Mouse (Mus musculus) forebrain, embryonic 15.5 days (tissue): ENCODE results near the gene Sh2b2. TPM values are rescaled to one million over a fixed set of nuclear protein-coding genes. Genes with fewer than 3 reads are reported as not detected.

Experiments
- ATAC-seq: fragments of 200-750 bp; cut with Nextera tagmentation; replicated peaks from 2 replicates; pipeline ENCODE4 v1.8.0; 2017; ENCODE audit warnings: mild to moderate bottlenecking, moderate TSS enrichment, moderate library complexity
- H3K27ac ChIP-seq: fragments of 300-500 bp; sonication (generic); replicated peaks from 2 replicates; pipeline ENCODE4 v1.5.1; 2015; ENCODE audit warnings: mild to moderate bottlenecking, inconsistent platforms
- H3K27me3 ChIP-seq: fragments of 300-500 bp; sonication (generic); 2 replicates; pipeline ENCODE4 v1.6.1; 2015; ENCODE audit warnings: inconsistent platforms
- H3K36me3 ChIP-seq: fragments of 300-500 bp; sonication (generic); 2 replicates; pipeline ENCODE4 v1.6.1; 2015; ENCODE audit warnings: mild to moderate bottlenecking, inconsistent platforms
- H3K4me1 ChIP-seq: fragments of 300-500 bp; sonication (generic); 2 replicates; pipeline ENCODE4 v1.6.1; 2015; ENCODE audit warnings: inconsistent platforms
- H3K4me2 ChIP-seq: fragments of 300-500 bp; sonication (generic); replicated peaks from 2 replicates; pipeline ENCODE4 v1.6.1; 2015; ENCODE audit warnings: mild to moderate bottlenecking, inconsistent platforms
- H3K4me3 ChIP-seq: fragments of 300-500 bp; sonication (generic); 2 replicates; pipeline ENCODE4 v1.5.1; 2015; ENCODE audit warnings: mild to moderate bottlenecking, inconsistent platforms
- H3K9ac ChIP-seq: fragments of 300-500 bp; sonication (generic); replicated peaks from 2 replicates; pipeline ENCODE4 v1.6.1; 2015; ENCODE audit warnings: mild to moderate bottlenecking, inconsistent platforms
- H3K9me3 ChIP-seq: fragments of 300-500 bp; sonication (generic); 2 replicates; pipeline ENCODE4 v1.6.1; 2016; ENCODE audit warnings: inconsistent platforms
- WGBS: fragments of 180-500 bp; shearing (Covaris S2); methylation state at CpG from one replicate; pipeline ENCODE4 v1.1.7; 2015; ENCODE audit warnings: mixed read lengths; 5-methylcytosine and 5-hydroxymethylcytosine counted together
- polyA plus RNA-seq: library from polyadenylated mRNA; unstranded; fragments of >200 nt; fragmentation: Nextera tagmentation; extraction: Ambion mirVana; gene quantifications from 2 replicates; pipeline ENCODE4 v1.2.1, GENCODE M21; 2015

Sh2b2 gene
- polyA plus RNA-seq, 1 experiment from 2014 or later: 30.0 TPM

GRCm38 (mm10) chr5:136263342-136263741, 17.0 kb upstream of the Sh2b2 start:
- 75% methylated on average over 4 of the region's 4 CpGs for WGBS
- no peak overlapping the region for H3K4me3 ChIP-seq
- H3K9me3 ChIP-seq: no peaks in the 10 kb centered on the region
- no peak for ATAC-seq
- no peak overlapping the region for H3K9ac ChIP-seq
- no peak overlapping the region for H3K27ac ChIP-seq
- no peak overlapping the region for H3K4me2 ChIP-seq
- H3K36me3 ChIP-seq: no peaks in the 10 kb centered on the region
- no peaks in the 10 kb centered on the region for H3K27me3 ChIP-seq
- H3K4me1 ChIP-seq: no peaks in the 10 kb centered on the region

GRCm38 (mm10) chr5:136258919-136259318, 12.6 kb upstream of the Sh2b2 start:
- ATAC-seq: peak; percentile 48
- 33% methylated on average over 6 of the region's 6 CpGs for WGBS

GRCm38 (mm10) chr5:136252899-136253298, 6.5 kb upstream of the Sh2b2 start:
- no peaks in the 10 kb centered on the region for H3K4me1 ChIP-seq
- no peak overlapping the region for H3K4me2 ChIP-seq
- no peak overlapping the region for H3K4me3 ChIP-seq
- no peaks in the 10 kb centered on the region for H3K27me3 ChIP-seq
- peaks cover 4% of the 10 kb centered on the region; the same call in 1 of the 2 replicates for H3K36me3 ChIP-seq
- no peak overlapping the region for H3K27ac ChIP-seq
- WGBS: 11% methylated on average over 17 of the region's 17 CpGs
- H3K9ac ChIP-seq: no peak overlapping the region
- no peaks in the 10 kb centered on the region for H3K9me3 ChIP-seq
- peak; percentile 68 for ATAC-seq

More at GRCm38 (mm10) chr5:136258919-136259318, 12.6 kb upstream of the Sh2b2 start:
- H3K4me2 ChIP-seq: no peak overlapping the region
- H3K9me3 ChIP-seq: no peaks in the 10 kb centered on the region
- no peak overlapping the region for H3K4me3 ChIP-seq
- no peaks in the 10 kb centered on the region for H3K27me3 ChIP-seq
- no peaks in the 10 kb centered on the region; the same call in 1 of the 2 replicates for H3K36me3 ChIP-seq
- no peak overlapping the region for H3K27ac ChIP-seq
- no peaks in the 10 kb centered on the region for H3K4me1 ChIP-seq
- H3K9ac ChIP-seq: no peak overlapping the region

- Histone ChIP-seq H3K27ac (no peak overlapping the region), H3K4me3 (no peak overlapping the region), H3K4me1 (no peaks in the 10 kb centered on the region), H3K4me2 (no peak overlapping the region), H3K9ac (no peak overlapping the region), H3K9me3 (no peaks in the 10 kb centered on the region), H3K27me3 (no peaks in the 10 kb centered on the region), H3K36me3 (peaks cover 4% of the 10 kb centered on the region; the same call in 1 of the 2 replicates)
- ATAC-seq: no peak
- 45% methylated on average over 7 of the region's 7 CpGs for WGBS
Observed at GRCm38 (mm10) chr5:136251004-136251403, 4.6 kb upstream of the Sh2b2 start.

- Histone ChIP-seq H3K36me3 (0 out of 2 replicates have a peak, but pooled peaks cover 4% of the 10 kb centered on the region), H3K4me1 (peaks cover 11% of the 10 kb centered on the region), H3K27ac (no peak overlapping the region), H3K4me2 (no peak overlapping the region), H3K4me3 (no peak overlapping the region), H3K9ac (no peak overlapping the region), H3K9me3 (no peaks in the 10 kb centered on the region), H3K27me3 (no peaks in the 10 kb centered on the region)
- 67% methylated on average over 6 of the region's 6 CpGs for WGBS
- no peak for ATAC-seq
Observed at GRCm38 (mm10) chr5:136248441-136248840, 2.1 kb upstream of the Sh2b2 start.

- H3K9ac ChIP-seq: peak overlapping the region; percentile 56
- 0 out of 2 replicates have a peak, but pooled peaks cover 4% of the 10 kb centered on the region for H3K36me3 ChIP-seq
- H3K27me3 ChIP-seq: no peaks in the 10 kb centered on the region
- ATAC-seq: peak; percentile 11; the same call in 1 of the 2 replicates
- peak overlapping the region; percentile 87 for H3K4me2 ChIP-seq
- H3K4me1 ChIP-seq: peaks cover 35% of the 10 kb centered on the region
- peak overlapping the region; percentile 76; the same call in 1 of the 2 replicates for H3K27ac ChIP-seq
- WGBS: 20% methylated on average over 15 of the region's 15 CpGs
- H3K9me3 ChIP-seq: no peaks in the 10 kb centered on the region
- peak overlapping the region; percentile 92 for H3K4me3 ChIP-seq
Observed at GRCm38 (mm10) chr5:136245541-136246451, 560 bp downstream of the Sh2b2 start.

GRCm38 (mm10) chr5:136244762-136245540, 1.4 kb downstream of the Sh2b2 start:
- H3K4me1 ChIP-seq: peaks cover 35% of the 10 kb centered on the region
- H3K4me2 ChIP-seq: peak overlapping the region; percentile 87
- peak overlapping the region; percentile 92 for H3K4me3 ChIP-seq
- H3K36me3 ChIP-seq: 0 out of 2 replicates have a peak, but pooled peaks cover under 1% of the 10 kb centered on the region
- H3K27me3 ChIP-seq: no peaks in the 10 kb centered on the region
- peak overlapping the region; percentile 89 for H3K9ac ChIP-seq
- no peaks in the 10 kb centered on the region for H3K9me3 ChIP-seq
- peak overlapping the region; percentile 83 for H3K27ac ChIP-seq
- ATAC-seq: peak; percentile 89
- under 1% methylated on average over 51 of the region's 57 CpGs for WGBS

- Histone ChIP-seq H3K9me3 (no peaks in the 10 kb centered on the region), H3K36me3 (no peaks in the 10 kb centered on the region), H3K9ac (peak overlapping the region; percentile 89), H3K27ac (peak overlapping the region; percentile 83), H3K4me3 (peak overlapping the region; percentile 92), H3K4me2 (peak overlapping the region; percentile 87), H3K4me1 (peaks cover 35% of the 10 kb centered on the region), H3K27me3 (no peaks in the 10 kb centered on the region)
- WGBS: under 1% methylated on average over 67 of the region's 67 CpGs
- ATAC-seq: peak; percentile 78
Observed at GRCm38 (mm10) chr5:136243851-136244761, 2.2 kb downstream of the Sh2b2 start.

- ATAC-seq: no peak
- 87% methylated on average over 6 of the region's 6 CpGs for WGBS
- Histone ChIP-seq H3K27me3 (no peaks in the 10 kb centered on the region), H3K36me3 (no peaks in the 10 kb centered on the region), H3K4me1 (peaks cover 49% of the 10 kb centered on the region), H3K4me2 (no peak overlapping the region), H3K27ac (no peak overlapping the region), H3K9me3 (no peaks in the 10 kb centered on the region), H3K9ac (no peak overlapping the region), H3K4me3 (no peak overlapping the region)
Observed at GRCm38 (mm10) chr5:136241161-136241560, 5.2 kb downstream of the Sh2b2 start.

- Histone ChIP-seq H3K36me3 (no peaks in the 10 kb centered on the region), H3K9me3 (no peaks in the 10 kb centered on the region), H3K4me1 (peaks cover 47% of the 10 kb centered on the region), H3K27me3 (no peaks in the 10 kb centered on the region), H3K9ac (no peak overlapping the region), H3K27ac (no peak overlapping the region), H3K4me2 (no peak overlapping the region), H3K4me3 (no peak overlapping the region)
- WGBS: 36% methylated on average over 1 of the region's 1 CpGs
- no peak for ATAC-seq
Observed at GRCm38 (mm10) chr5:136240381-136240780, 6.0 kb downstream of the Sh2b2 start.

- Histone ChIP-seq H3K27ac (no peak overlapping the region), H3K4me1 (peaks cover 34% of the 10 kb centered on the region), H3K36me3 (no peaks in the 10 kb centered on the region), H3K9ac (peak overlapping the region; percentile 22), H3K4me3 (peak overlapping the region; percentile 29), H3K27me3 (no peaks in the 10 kb centered on the region), H3K9me3 (no peaks in the 10 kb centered on the region), H3K4me2 (peak overlapping the region; percentile 50)
- WGBS: 1% methylated on average over 19 of the region's 19 CpGs
- ATAC-seq: no peak
Observed at GRCm38 (mm10) chr5:136237607-136238006, 8.7 kb downstream of the Sh2b2 start.
